Mouse (Mus musculus): ENCODE measurements around the gene 2200002D01Rik.

The 2200002D01Rik gene

DNA sequence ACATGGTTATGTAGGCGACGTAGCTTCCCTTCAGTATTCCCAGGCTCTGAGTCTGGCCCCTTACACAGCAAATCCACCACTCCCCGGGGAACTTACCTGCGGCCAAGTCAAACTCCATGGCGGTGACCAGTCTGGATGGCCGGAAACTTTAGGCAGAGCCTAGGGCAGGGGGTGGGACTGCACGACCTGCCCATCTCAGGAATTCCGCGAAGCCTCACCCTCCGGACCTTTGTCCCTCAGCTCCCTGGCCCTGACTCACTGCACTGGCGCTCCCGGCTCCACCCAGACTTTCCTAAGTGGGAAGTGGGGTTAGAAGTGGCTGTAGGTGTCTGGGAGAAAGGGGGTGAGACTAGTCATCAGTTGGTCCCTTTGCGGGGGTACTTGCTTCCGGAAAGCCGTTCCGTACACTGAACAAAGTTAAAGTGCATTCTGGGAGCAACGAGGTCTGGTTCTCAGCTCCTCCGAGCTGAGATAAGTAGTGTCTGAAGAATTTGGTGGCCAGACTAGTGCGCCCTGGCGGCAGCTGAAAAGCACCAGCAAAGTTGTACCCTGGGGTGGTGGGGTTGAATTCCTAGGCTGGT is at the start of gene 2200002D01Rik:
Gene 2200002D01Rik (minus strand): TSS at position 206 of the 581 bp plus-strand sequence.
- DNase-seq (ENCODE audit: low spot score in 2 of 2), result no peak

- no peak for DNase-seq (ENCODE audit: low spot score in 2 of 2)
Measured at GRCm38 (mm10) chr7:29296998-29297397, 48.7 kb upstream of the 2200002D01Rik start.

DNA sequence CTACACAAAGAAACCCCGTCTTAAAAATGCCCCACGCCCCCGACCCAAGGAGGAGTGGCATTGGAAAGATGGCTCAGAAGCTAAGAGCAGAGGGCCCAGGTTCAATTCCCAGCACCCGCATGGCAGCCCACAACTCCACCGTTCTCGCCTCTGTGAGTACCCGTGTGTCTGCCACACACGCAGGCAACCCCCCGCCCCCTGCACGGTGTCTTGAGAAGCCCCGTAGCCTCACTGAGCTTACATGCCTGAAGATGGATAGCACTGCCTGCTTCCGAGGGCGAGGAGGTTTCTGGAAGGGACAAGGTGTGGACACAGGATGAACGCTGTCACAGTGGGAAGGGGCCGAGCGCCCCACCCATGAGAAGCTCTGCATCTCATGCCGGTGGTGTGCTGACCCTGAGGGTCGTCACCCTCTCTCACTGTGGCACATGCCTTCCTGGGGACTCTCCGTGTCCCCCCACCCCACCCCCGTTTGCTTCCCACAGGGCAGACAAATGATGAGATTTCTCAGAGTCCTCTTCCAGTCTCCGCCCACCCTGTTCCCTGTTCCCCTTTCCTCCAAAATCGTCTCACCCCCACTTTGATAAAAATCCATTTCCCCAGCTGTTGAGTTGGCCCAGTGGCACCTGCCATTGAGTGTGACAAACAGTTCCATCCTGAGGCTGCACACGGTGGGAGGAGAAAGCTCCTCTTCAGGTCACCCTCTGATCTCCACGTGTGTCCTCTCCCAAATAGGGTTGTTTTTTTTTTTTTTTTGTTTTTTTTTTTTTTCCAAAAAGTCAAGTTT is 47.8 kb upstream of the 2200002D01Rik start:
- no peak for DNase-seq (ENCODE audit: low spot score in 2 of 2)

DNA sequence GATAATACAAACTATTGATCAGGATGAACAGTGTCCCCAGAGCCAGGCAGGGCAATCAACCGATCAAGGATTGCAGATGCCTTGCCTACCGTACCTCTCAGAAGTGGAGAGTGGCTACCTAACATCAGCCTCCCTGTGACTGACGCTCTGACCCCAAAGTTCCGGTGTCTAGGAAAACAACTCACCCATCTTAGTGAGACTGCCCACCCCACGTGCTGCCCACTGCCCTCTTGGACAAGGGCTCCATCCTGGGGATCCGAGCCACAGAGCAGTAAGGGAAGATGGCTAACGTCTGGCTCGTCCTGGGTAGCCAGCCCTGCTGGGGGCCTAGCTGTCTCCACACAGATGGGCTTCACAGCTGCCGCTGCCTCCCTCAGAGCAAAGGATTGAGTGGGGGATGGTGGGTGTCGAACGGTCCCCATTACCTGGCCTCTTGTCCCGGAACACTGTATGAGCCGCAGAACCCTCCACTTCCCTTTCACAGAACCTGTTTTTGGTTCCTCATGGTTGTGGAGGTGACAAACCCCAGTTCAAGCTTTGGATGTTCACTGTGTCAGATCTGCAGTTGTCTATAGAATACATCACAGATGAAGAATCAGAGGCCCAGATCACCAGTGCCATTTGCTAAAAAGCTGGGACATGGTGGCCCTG is 46.0 kb upstream of the 2200002D01Rik start:
- DNase-seq (ENCODE audit: low spot score in 2 of 2), result no peak

GRCm38 (mm10) chr7:29293131-29294065 is 45.1 kb upstream of the 2200002D01Rik start:
- DNase-seq (ENCODE audit: low spot score in 2 of 2), result no peak

GRCm38 (mm10) chr7:29292458-29293098 is 44.3 kb upstream of the 2200002D01Rik start:
- no peak for DNase-seq (ENCODE audit: low spot score in 2 of 2)

DNA sequence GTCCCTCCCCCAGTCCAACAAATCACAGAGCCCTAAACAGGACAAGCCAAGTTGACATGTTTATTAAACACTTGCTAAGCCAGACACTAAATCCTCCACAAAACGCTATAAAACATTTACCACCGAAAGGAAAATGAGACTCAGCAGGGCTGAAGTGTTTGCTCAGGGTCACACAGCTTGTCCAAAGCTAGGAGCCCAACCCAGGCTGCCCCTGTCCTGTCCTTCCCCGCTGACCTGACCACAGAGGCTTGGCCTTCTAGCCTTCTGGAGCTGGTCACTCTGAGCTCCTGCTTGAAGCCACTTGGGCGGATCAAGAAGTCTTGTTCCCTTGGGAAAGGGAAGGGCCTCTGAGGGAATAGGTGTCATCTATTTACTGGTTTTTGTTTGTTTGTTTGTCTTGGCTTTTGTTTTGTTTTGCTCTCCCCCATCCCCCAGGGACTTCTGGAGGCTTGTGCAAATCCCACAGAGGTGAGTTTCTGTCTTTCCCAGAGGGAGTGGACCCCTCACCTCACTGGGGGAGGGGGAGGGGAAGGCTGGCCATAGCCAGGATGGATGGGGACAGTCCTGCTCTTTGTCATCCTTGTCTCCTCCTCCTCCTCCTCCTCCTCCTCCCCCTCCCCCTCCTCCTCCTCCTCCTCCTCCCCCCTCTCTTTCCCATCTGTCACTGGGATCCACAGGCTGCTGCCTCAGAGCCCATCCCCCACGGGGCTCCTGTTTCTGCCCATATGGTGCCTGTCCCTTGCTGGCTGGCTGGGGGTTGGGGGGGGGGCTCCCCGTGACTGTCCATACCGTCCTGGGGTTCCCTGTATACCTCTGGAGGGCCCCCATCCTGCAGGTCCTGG is 43.6 kb upstream of the 2200002D01Rik start:
- no peak for DNase-seq (ENCODE audit: low spot score in 2 of 2)

DNA sequence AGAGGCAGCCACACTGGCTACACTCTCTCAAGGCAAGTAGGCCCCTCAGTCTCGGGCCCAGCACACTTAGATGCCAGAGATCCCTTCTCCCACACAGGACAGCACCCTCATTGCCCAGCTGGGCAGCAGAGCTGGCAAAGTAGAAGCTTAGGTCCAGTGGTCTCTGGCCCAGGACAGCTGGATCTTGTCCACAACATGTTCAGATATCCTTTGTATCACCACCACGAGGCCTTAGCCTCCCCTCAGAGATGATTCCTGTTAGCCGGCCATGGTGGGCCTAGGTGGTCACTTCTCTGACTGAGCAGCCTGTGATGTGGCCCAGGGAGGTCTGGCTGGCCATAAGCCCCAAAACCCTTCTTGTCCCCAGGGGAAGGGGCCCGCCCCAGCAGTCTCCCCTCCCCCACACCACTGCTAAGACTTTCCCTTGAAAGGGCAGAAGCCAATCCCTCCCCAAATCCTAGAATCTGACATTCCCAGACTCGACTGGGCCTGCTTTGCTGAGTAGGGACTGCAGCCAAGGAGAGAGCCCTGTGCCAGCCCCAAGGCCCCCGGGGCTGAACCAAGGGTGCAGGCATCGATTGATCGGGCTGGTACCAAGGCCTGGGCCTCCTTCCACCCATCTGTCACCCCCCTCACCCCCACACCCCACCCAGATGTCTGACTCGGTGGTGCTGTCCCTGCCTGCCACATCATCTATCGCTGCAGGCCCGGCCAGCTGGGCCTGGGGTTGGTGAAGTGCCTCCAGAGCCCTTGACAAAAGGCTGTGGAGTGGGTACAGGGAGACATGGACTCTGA is 42.6 kb upstream of the 2200002D01Rik start:
- DNase-seq (ENCODE audit: low spot score in 2 of 2), result no peak

DNA sequence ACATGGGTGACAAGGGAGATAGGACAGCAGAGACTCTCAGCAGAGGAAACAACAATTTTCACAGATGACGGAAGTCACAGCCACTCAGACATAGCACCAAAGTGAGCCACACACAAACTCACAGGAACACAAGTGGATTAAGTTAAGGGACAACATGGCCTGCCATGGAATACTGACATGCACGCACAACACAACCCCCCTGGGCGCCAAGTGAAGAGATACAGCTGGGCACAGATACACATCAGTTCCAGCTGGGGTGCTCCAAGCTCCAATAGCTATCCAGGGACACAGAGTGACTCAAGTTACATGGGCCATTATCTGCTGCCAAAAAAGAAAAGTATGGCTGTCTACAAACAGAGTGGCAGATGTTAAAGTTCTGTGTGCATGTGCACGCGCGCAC is 41.6 kb upstream of the 2200002D01Rik start:
- DNase-seq (ENCODE audit: low spot score in 2 of 2), result no peak

GRCm38 (mm10) chr7:29288942-29289638 is 40.8 kb upstream of the 2200002D01Rik start, which contains the start of gene Ppp1r14a:
Ppp1r14a (plus strand) TSS chr7:29289308.
- DNase-seq (ENCODE audit: low spot score in 2 of 2), result peak; percentile 59 to 82

GRCm38 (mm10) chr7:29288079-29288478 is 39.8 kb upstream of the 2200002D01Rik start:
- DNase-seq (ENCODE audit: low spot score in 2 of 2), result no peak

GRCm38 (mm10) chr7:29287481-29287880 is 39.2 kb upstream of the 2200002D01Rik start:
- DNase-seq (ENCODE audit: low spot score in 2 of 2), result no peak

DNA sequence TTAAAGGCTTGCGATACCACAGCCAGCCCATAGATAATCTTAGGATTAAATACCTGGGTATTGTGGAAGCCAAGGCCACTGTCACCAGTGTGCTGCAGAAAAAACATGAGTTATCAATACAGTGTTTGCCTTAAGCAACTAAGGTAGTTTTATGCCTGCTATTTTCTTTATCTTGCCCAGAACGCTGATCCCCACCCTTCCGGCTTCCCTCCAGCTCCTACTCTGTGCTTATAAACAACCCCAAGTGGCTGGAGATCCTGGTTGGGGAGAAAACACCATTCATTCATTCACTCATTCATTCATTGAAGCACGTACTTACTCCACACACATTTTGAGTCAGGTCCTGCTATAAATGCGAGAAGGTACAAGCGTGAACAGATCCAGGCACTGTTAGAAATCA is 36.3 kb upstream of the 2200002D01Rik start:
- no peak for DNase-seq (ENCODE audit: low spot score in 2 of 2)

DNA sequence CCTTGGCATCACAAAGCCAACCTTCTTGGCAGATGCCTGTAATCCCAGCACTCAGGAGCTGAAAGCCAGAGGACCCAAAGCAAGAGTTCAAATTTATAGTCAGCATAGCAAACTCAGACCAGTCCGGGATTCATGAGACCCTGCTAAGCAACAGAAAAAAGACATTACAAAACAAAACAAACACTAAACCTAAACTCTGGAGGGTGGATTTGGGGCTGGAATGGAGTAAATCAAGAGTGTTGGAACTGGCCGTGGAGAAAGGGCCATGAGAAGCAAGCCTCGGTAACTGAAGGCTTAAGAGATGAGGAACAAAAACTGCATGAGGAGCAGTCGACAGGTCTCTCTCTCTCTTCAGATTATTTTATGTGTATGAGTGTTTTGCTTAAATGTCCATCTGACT is 35.6 kb upstream of the 2200002D01Rik start:
- no peak for DNase-seq (ENCODE audit: low spot score in 2 of 2)

DNA sequence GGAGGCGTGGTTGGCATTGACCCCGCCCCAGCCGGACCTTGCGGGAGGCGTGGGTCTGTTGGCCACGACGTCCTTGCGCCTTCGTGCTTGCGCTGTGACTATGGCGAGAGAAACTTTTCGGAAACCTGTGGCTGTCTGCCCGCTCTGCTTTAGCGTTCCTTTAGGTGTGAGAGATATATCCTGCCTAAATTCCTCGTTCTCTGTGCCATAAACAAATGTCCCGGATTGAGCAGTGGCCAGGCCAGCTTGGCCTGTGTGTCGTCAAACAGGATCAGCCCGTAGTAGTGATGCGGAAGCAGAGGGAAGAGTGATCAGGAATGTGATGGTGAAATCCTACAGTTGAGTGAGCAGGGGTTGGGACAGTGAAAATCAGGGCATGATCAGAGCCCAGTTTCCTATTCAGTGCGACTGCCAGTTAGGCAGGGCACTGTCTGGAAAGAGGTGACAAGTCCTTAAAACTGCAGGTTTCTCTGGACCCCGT is 33.8 kb upstream of the 2200002D01Rik start:
- no peak for DNase-seq (ENCODE audit: low spot score in 2 of 2)

- peak in 1 of 2 experiments; percentile 62 for DNase-seq (ENCODE audit: low spot score in 2 of 2)
Measured at GRCm38 (mm10) chr7:29281201-29282073, 33.2 kb upstream of the 2200002D01Rik start, which contains the start of gene Spint2. Spint2 (minus strand) TSS chr7:29281912.

- DNase-seq (ENCODE audit: low spot score in 2 of 2), result no peak
Measured at GRCm38 (mm10) chr7:29280801-29281200, 32.5 kb upstream of the 2200002D01Rik start.
